Mouse (Mus musculus): ENCODE measurements around the gene Rnf185.

DNA sequence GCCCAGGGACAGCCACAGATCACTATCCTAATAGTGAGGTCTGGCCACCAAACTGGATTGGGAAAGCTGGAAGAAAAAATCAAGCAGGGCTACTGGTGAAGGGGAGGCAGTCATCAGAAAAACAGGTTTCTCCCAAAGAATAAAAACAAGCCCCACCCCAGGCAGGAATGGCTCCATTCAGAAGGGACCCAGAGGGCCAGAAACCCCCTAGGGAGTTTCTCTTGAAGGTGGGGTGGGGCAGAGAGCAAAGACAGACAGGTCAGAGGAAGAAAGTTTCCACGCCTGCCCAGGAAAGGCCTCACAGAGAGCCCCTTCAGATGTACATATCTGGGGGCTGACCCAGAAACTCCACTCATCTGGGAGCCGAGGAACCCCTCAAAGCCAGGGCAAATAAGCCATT, 82.0 kb downstream of the Rnf185 start:
- TF ChIP-seq CTCF (IDR thresholded peaks at IDR 0.05; ENCODE audit: extremely low read depth, insufficient read depth, insufficient read length, insufficient replicate concordance) = no peak
- TF ChIP-seq POLR2A (IDR thresholded peaks at IDR 0.05; ENCODE audit: low read depth, low read length) = no peak

Measured in spleen, adult 2 months (tissue).